Mouse (Mus musculus) spleen, adult 2 months (tissue): Measurements from ENCODE around the gene Adap2.
"Not testable (repeated sequence)": the region's sequence is repeated elsewhere in the genome, so short reads cannot be mapped to it uniquely, and the experiment has no call there.

ENCODE experiments used
- CTCF ChIP-seq: fragments of 200-500 bp; IDR thresholded peaks from 2 replicates; pipeline ENCODE4 v1.5.1; 2011; ENCODE audit warnings: mild to moderate bottlenecking, inconsistent platforms; ENCODE audit not compliant: insufficient read depth, insufficient read length, insufficient replicate concordance; ENCODE audit errors: extremely low read depth
- POLR2A ChIP-seq: fragments of 200-500 bp; IDR thresholded peaks from 2 replicates; pipeline ENCODE4 v1.6.1; 2011; ENCODE audit warnings: low read depth, low read length, inconsistent platforms

- not testable (repeated sequence) for TF ChIP-seq CTCF, POLR2A
Observed at GRCm38 (mm10) chr11:80148974-80149373, 4.9 kb upstream of the Adap2 start.
